Mouse (Mus musculus): ENCODE results near the gene Tnc. TPM values are rescaled to one million over a fixed set of nuclear protein-coding genes. Genes with fewer than 3 reads are reported as not detected.
A peak's percentile ranks its signal among the peaks of the same experiment; 100 is the strongest.

Tnc gene
- polyA plus RNA-seq, 1 experiment from 2014 or later = 17.2 TPM

DNA sequence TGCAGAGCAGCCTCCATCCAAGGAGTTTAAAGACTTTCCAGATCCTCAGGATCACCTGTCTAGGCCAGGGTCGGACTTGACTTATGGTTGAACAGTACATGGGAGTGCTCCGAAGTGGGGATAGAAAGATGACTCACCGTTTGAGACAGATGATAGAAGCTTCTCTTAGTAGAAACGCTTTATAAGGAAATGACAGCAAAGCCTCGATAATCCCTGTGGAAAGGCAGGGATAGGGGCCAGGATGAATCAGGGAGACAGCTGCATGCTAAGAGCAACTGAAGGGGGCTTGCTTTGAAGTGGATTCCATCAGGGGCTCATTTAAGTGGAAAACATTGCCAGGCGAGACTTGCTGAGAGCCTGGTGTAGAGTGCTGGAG is 12.0 kb upstream of the Tnc start:
- ATAC-seq (replicated peaks; ENCODE audit: low FRiP score, low read depth) = no peak
- no peak overlapping the region for H3K27ac ChIP-seq

DNA sequence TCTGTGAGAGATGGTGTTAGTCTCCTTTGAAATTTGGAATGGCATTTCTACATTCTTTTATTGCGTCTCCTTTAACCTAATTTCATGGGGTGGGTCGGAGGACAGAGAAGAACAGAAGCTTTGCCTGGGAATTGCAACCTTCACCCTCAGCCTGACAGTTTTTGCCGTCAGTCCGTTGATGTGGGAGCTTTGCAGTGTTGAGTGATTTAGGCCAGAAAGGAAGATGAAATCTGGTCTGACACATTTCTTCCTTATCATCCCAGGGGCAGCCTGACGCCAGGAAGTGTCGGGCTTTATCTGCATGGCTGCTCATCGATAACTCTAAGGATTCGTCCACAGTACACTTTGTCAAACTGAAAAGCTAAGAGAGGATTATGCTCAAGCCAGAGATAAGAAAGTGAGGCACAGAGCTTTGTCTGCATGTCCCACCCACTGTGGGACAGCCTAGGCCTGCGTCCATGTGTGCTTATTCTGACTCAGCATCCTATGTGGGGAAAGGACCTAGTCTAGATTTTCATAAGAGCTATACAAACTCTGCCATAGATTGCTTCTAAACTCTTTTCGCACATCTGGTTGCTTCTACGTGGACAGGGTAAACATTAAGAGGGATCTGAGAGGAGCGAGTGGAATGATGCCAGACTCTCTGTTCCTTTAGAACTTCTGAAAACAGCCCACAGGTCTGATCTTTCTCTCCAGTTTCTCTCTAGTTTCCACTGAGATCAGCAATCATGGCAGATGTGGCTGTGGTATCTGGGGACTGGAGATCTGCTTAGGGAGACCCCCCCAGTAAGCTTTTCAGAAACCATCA is 11.4 kb upstream of the Tnc start:
- no peaks in the 10 kb centered on the region for H3K9me3 ChIP-seq (replicated peaks; ENCODE audit: low read length)
- H3K4me3 ChIP-seq (replicated peaks; ENCODE audit: low read depth, low read length) = no peak overlapping the region
- H3K4me2 ChIP-seq (ENCODE audit: low read length) = no peak overlapping the region
- DNase-seq (ENCODE audit: low spot score) = no peak
- no peak for TF ChIP-seq CTCF (IDR thresholded peaks at IDR 0.05; ENCODE audit: low read depth)
- H3K27me3 ChIP-seq (ENCODE audit: insufficient read depth, low read length) = no peaks in the 10 kb centered on the region
- no peak overlapping the region for H3K27ac ChIP-seq
- ATAC-seq (replicated peaks; ENCODE audit: low FRiP score, low read depth) = no peak
- H3K36me3 ChIP-seq (ENCODE audit: insufficient read depth, low read length) = no peaks in the 10 kb centered on the region
- H3K9ac ChIP-seq (ENCODE audit: low read depth, low read length) = no peak overlapping the region
- WGBS = 53% methylated on average over 12 of the region's 12 CpGs
- H3K4me1 ChIP-seq (replicated peaks; ENCODE audit: insufficient read depth, low read length) = no peaks in the 10 kb centered on the region

More for the DNA sequence above, 12.0 kb upstream of the Tnc start:
- Histone ChIP-seq H3K9me3 (replicated peaks; ENCODE audit: low read length) (no peaks in the 10 kb centered on the region), H3K27me3 (ENCODE audit: insufficient read depth, low read length) (no peaks in the 10 kb centered on the region), H3K9ac (ENCODE audit: low read depth, low read length) (no peak overlapping the region), H3K4me2 (ENCODE audit: low read length) (no peak overlapping the region), H3K36me3 (ENCODE audit: insufficient read depth, low read length) (no peaks in the 10 kb centered on the region), H3K4me1 (replicated peaks; ENCODE audit: insufficient read depth, low read length) (no peaks in the 10 kb centered on the region), H3K4me3 (replicated peaks; ENCODE audit: low read depth, low read length) (no peak overlapping the region)
- 69% methylated on average over 6 of the region's 6 CpGs for WGBS
- DNase-seq (ENCODE audit: low spot score) = no peak
- no peak for TF ChIP-seq CTCF (IDR thresholded peaks at IDR 0.05; ENCODE audit: low read depth)

DNA sequence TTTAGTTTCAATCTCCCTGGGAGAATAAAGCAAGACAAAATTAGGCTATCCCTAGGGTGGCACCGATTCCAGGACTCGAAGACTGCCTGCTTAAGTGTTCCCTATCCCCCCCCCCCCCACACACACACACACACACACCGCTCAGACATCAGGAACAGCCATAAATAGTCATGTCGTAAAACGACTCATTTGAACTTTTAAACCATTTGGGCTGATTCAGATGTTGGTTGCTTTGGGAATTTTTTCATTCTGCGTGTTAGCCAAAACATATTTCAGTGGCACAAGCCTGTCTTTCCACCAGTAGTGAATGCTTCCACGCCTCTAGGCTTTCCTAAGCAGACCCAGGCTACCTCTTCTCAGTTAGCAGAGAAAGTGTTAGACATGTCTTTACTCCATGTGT is 1.4 kb upstream of the Tnc start:
- ATAC-seq (replicated peaks; ENCODE audit: low FRiP score, low read depth) (no peak), DNase-seq (ENCODE audit: low spot score) (peak; percentile 63)
- no peak for TF ChIP-seq CTCF (IDR thresholded peaks at IDR 0.05; ENCODE audit: low read depth)
- no peak overlapping the region for H3K4me3 ChIP-seq (replicated peaks; ENCODE audit: low read depth, low read length)
- no peaks in the 10 kb centered on the region for H3K27me3 ChIP-seq (ENCODE audit: insufficient read depth, low read length)
- no peak overlapping the region for H3K27ac ChIP-seq
- no peak overlapping the region for H3K9ac ChIP-seq (ENCODE audit: low read depth, low read length)
- WGBS = 22% methylated on average over 7 of the region's 7 CpGs
- no peaks in the 10 kb centered on the region for H3K4me1 ChIP-seq (replicated peaks; ENCODE audit: insufficient read depth, low read length)
- no peak overlapping the region for H3K4me2 ChIP-seq (ENCODE audit: low read length)
- no peaks in the 10 kb centered on the region for H3K9me3 ChIP-seq (replicated peaks; ENCODE audit: low read length)
- H3K36me3 ChIP-seq (ENCODE audit: insufficient read depth, low read length) = no peaks in the 10 kb centered on the region

DNA sequence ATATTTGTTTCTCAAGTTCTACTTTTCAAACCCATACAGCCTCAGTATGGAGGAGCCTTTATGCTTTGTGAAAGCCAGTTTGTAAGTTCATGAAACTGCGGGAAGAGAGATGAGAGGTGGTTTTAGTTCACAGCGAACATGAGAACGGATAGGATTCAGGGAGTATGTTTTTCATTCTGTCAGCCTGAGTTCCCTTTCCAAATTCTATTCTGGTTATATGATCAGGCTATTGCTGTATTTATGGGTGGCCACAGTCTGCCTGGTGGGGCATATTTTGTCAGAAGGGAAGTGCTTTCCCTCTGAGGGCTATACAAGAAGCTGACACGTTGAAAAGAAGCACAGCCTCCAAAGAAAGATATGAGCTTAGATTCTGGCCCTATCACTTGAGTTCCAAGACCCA is 2.9 kb downstream of the Tnc start:
- no peaks in the 10 kb centered on the region for H3K9me3 ChIP-seq (replicated peaks; ENCODE audit: low read length)
- no peaks in the 10 kb centered on the region for H3K4me1 ChIP-seq (replicated peaks; ENCODE audit: insufficient read depth, low read length)
- ATAC-seq (replicated peaks; ENCODE audit: low FRiP score, low read depth) (no peak), DNase-seq (ENCODE audit: low spot score) (peak; percentile 71)
- no peak overlapping the region for H3K9ac ChIP-seq (ENCODE audit: low read depth, low read length)
- H3K4me2 ChIP-seq (ENCODE audit: low read length) = peak overlapping the region; percentile 64; the same call in 1 of the 2 replicates
- WGBS = 28% methylated on average over 4 of the region's 4 CpGs
- H3K36me3 ChIP-seq (ENCODE audit: insufficient read depth, low read length) = no peaks in the 10 kb centered on the region
- no peak overlapping the region for H3K4me3 ChIP-seq (replicated peaks; ENCODE audit: low read depth, low read length)
- no peak overlapping the region for H3K27ac ChIP-seq
- TF ChIP-seq CTCF (IDR thresholded peaks at IDR 0.05; ENCODE audit: low read depth) = no peak
- H3K27me3 ChIP-seq (ENCODE audit: insufficient read depth, low read length) = no peaks in the 10 kb centered on the region

DNA sequence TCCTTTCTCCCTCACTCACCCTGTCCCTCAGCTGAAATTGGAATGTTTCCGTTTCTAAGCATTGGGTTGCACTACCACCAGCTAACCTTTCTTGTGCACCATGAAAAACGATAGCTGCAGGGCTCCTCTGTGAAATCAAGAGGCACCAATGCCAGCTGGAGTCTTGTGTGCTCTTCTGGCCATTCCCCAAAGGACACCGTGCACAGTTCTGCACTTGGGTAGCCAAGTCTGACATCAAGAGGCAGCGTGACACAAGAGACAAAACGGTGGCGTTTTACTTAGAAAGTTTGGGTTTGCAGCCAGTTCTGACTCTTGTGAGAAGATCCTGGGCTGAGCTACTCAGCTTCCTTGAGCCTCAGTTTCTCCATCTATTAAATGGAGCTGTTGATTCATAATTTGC is 3.4 kb downstream of the Tnc start:
- H3K9ac ChIP-seq (ENCODE audit: low read depth, low read length) = no peak overlapping the region
- H3K4me3 ChIP-seq (replicated peaks; ENCODE audit: low read depth, low read length) = no peak overlapping the region
- no peak overlapping the region for H3K27ac ChIP-seq
- H3K36me3 ChIP-seq (ENCODE audit: insufficient read depth, low read length) = no peaks in the 10 kb centered on the region
- peak; percentile 75 for DNase-seq (ENCODE audit: low spot score)
- no peaks in the 10 kb centered on the region for H3K27me3 ChIP-seq (ENCODE audit: insufficient read depth, low read length)
- no peaks in the 10 kb centered on the region for H3K4me1 ChIP-seq (replicated peaks; ENCODE audit: insufficient read depth, low read length)
- H3K9me3 ChIP-seq (replicated peaks; ENCODE audit: low read length) = no peaks in the 10 kb centered on the region
- no peak overlapping the region for H3K4me2 ChIP-seq (ENCODE audit: low read length)
- no peak for TF ChIP-seq CTCF (IDR thresholded peaks at IDR 0.05; ENCODE audit: low read depth)
- WGBS = 46% methylated on average over 6 of the region's 6 CpGs
- ATAC-seq (replicated peaks; ENCODE audit: low FRiP score, low read depth) = 0 out of 2 replicates have a peak, but pooled peaks have one; percentile 45

DNA sequence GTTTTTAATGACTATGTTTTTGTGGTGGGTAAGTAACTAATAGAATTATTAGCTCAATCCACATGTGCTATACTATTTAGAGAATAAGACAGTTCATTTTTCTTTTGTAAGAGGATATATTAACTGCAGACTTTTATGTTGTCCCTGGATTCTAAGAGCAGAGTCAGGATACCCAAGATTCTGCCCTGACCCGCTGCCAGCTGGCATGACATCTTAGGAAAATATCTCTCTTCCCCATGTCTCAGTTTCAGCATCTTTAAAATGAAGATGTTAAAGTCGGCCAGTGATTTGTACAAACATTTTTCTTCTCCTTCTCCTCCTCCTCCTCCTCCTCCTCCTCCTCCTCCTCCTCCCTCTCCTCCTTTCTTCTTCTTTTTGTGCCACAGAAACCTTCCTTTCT is 7.7 kb downstream of the Tnc start:
- Histone ChIP-seq H3K27me3 (ENCODE audit: insufficient read depth, low read length) (no peaks in the 10 kb centered on the region), H3K9me3 (replicated peaks; ENCODE audit: low read length) (no peaks in the 10 kb centered on the region), H3K4me2 (ENCODE audit: low read length) (no peak overlapping the region), H3K27ac (no peak overlapping the region), H3K4me1 (replicated peaks; ENCODE audit: insufficient read depth, low read length) (no peaks in the 10 kb centered on the region), H3K36me3 (ENCODE audit: insufficient read depth, low read length) (no peaks in the 10 kb centered on the region), H3K9ac (ENCODE audit: low read depth, low read length) (no peak overlapping the region), H3K4me3 (replicated peaks; ENCODE audit: low read depth, low read length) (no peak overlapping the region)
- ATAC-seq (replicated peaks; ENCODE audit: low FRiP score, low read depth) (no peak), DNase-seq (ENCODE audit: low spot score) (no peak)
- 43% methylated on average over 2 of the region's 2 CpGs for WGBS
- TF ChIP-seq CTCF (IDR thresholded peaks at IDR 0.05; ENCODE audit: low read depth) = no peak

All from kidney, postnatal 0 days (tissue).